Mouse (Mus musculus) testis, adult 2 months (tissue): ENCODE measurements around the gene Pdlim1. TPM values are rescaled to one million over a fixed set of nuclear protein-coding genes. Genes with fewer than 3 reads are reported as not detected.
A peak's percentile ranks its signal among the peaks of the same experiment; 100 is the strongest.

ENCODE experiments used
- H3K27ac ChIP-seq: fragments of 200-500 bp; 2 replicates; pipeline ENCODE4 v1.5.1; 2012; ENCODE audit warnings: low read depth, low read length; ENCODE audit not compliant: control insufficient read depth, insufficient read depth
- H3K27me3 ChIP-seq: fragments of 200-500 bp; 2 replicates; pipeline ENCODE4 v1.6.1; 2012; ENCODE audit warnings: mild to moderate bottlenecking, low read length, moderate library complexity; ENCODE audit not compliant: control insufficient read depth, insufficient read depth
- H3K36me3 ChIP-seq: fragments of 200-500 bp; 2 replicates; pipeline ENCODE4 v1.6.1; 2012; ENCODE audit warnings: mild to moderate bottlenecking, low read length; ENCODE audit not compliant: control insufficient read depth, insufficient read depth
- H3K4me1 ChIP-seq: fragments of 200-500 bp; 2 replicates; pipeline ENCODE4 v1.6.1; 2012; ENCODE audit warnings: low read length; ENCODE audit not compliant: control insufficient read depth, insufficient read depth
- H3K4me3 ChIP-seq: fragments of 200-500 bp; 2 replicates; pipeline ENCODE4 v1.5.1; 2012; ENCODE audit warnings: low read depth, mild to moderate bottlenecking, low read length, moderate library complexity, mixed read lengths; ENCODE audit not compliant: control insufficient read depth
- CTCF ChIP-seq: fragments of 200-500 bp; IDR thresholded peaks from 2 replicates; pipeline ENCODE4 v1.5.1; 2012; ENCODE audit warnings: low read depth, mild to moderate bottlenecking, inconsistent platforms, low read length, moderate library complexity; ENCODE audit not compliant: control insufficient read depth, insufficient read depth, insufficient replicate concordance
- POLR2A ChIP-seq: fragments of 200-500 bp; IDR thresholded peaks from 2 replicates; pipeline ENCODE4 v1.6.1; 2012; ENCODE audit warnings: low read depth, mild to moderate bottlenecking, inconsistent platforms, low read length, moderate library complexity; ENCODE audit not compliant: control insufficient read depth
- polyA plus RNA-seq: library from polyadenylated mRNA; depleted of rRNA; stranded (reverse); fragments of >200 nt; gene quantifications from 2 replicates; pipeline ENCODE4 v1.2.3, GENCODE M21; 2012

The Pdlim1 gene
- polyA plus RNA-seq, 1 experiment: 8.8 TPM

GRCm38 (mm10) chr19:40307550-40307949 lies 35.9 kb upstream of the Pdlim1 start:
- H3K36me3 ChIP-seq: no peaks in the 10 kb centered on the region
- H3K4me1 ChIP-seq: no peaks in the 10 kb centered on the region; the same call in 1 of the 2 replicates
- H3K27me3 ChIP-seq: no peaks in the 10 kb centered on the region
- H3K4me3 ChIP-seq: no peak overlapping the region
- no peak for TF ChIP-seq POLR2A
- no peak for TF ChIP-seq CTCF
- H3K27ac ChIP-seq: no peak overlapping the region

- Histone ChIP-seq H3K27me3 (no peaks in the 10 kb centered on the region), H3K4me1 (no peaks in the 10 kb centered on the region; the same call in 1 of the 2 replicates), H3K27ac (no peak overlapping the region), H3K36me3 (no peaks in the 10 kb centered on the region), H3K4me3 (no peak overlapping the region)
- TF ChIP-seq POLR2A (no peak), CTCF (no peak)
These were observed 35.0 kb upstream of the Pdlim1 start for GRCm38 (mm10) chr19:40306631-40307030.

- Histone ChIP-seq H3K4me1 (no peaks in the 10 kb centered on the region; the same call in 1 of the 2 replicates), H3K4me3 (no peak overlapping the region), H3K27ac (no peak overlapping the region), H3K27me3 (no peaks in the 10 kb centered on the region), H3K36me3 (no peaks in the 10 kb centered on the region)
- TF ChIP-seq POLR2A (no peak), CTCF (no peak)
These were observed 33.8 kb upstream of the Pdlim1 start for GRCm38 (mm10) chr19:40305456-40305855.

- Histone ChIP-seq H3K27me3 (no peaks in the 10 kb centered on the region), H3K4me3 (no peak overlapping the region), H3K36me3 (no peaks in the 10 kb centered on the region), H3K4me1 (no peaks in the 10 kb centered on the region; the same call in 1 of the 2 replicates), H3K27ac (no peak overlapping the region)
- TF ChIP-seq POLR2A (no peak), CTCF (0 out of 2 replicates have a peak, but pooled peaks have one; percentile 2)
These were observed 31.3 kb upstream of the Pdlim1 start for GRCm38 (mm10) chr19:40302916-40303315.

GRCm38 (mm10) chr19:40302477-40302876 lies 30.8 kb upstream of the Pdlim1 start:
- Histone ChIP-seq H3K27me3 (no peaks in the 10 kb centered on the region), H3K27ac (no peak overlapping the region), H3K4me1 (no peaks in the 10 kb centered on the region; the same call in 1 of the 2 replicates), H3K4me3 (no peak overlapping the region), H3K36me3 (no peaks in the 10 kb centered on the region)
- TF ChIP-seq CTCF: no peak
- TF ChIP-seq POLR2A: no peak

- Histone ChIP-seq H3K4me3 (no peak overlapping the region), H3K36me3 (no peaks in the 10 kb centered on the region), H3K27ac (no peak overlapping the region), H3K27me3 (no peaks in the 10 kb centered on the region), H3K4me1 (no peaks in the 10 kb centered on the region)
- no peak for TF ChIP-seq POLR2A
- TF ChIP-seq CTCF: no peak
These were observed 28.5 kb upstream of the Pdlim1 start for GRCm38 (mm10) chr19:40299983-40300759.

GRCm38 (mm10) chr19:40299182-40299581 lies 27.5 kb upstream of the Pdlim1 start:
- H3K36me3 ChIP-seq: no peaks in the 10 kb centered on the region

More at GRCm38 (mm10) chr19:40299182-40299581, 27.5 kb upstream of the Pdlim1 start:
- no peak overlapping the region for H3K4me3 ChIP-seq
- H3K27ac ChIP-seq: no peak overlapping the region
- no peaks in the 10 kb centered on the region for H3K4me1 ChIP-seq
- H3K27me3 ChIP-seq: no peaks in the 10 kb centered on the region
- no peak for TF ChIP-seq POLR2A
- no peak for TF ChIP-seq CTCF
